Mouse (Mus musculus) adrenal gland (tissue): Measurements from ENCODE around the gene Rcor2.

Source experiments
- intact Hi-C: fragments of 180-260 bp; cut with DNase I; formaldehyde crosslinking; loops from one replicate; pipeline ENCODE4 v1.15.1; 2025

Gene Rcor2

GRCm38 (mm10) chr19:7314976-7315586 lies 48.0 kb downstream of the Rcor2 start:
- intact Hi-C loops: no loop called here

- intact Hi-C loops: no loop called here
These were observed 48.5 kb downstream of the Rcor2 start for GRCm38 (mm10) chr19:7315587-7315984.

GRCm38 (mm10) chr19:7316822-7317221 lies 49.7 kb downstream of the Rcor2 start:
- intact Hi-C loops: no loop called here

- intact Hi-C loops: no loop called here
These were observed 50.6 kb downstream of the Rcor2 start for GRCm38 (mm10) chr19:7317716-7318115.

GRCm38 (mm10) chr19:7320181-7320580 lies 53.1 kb downstream of the Rcor2 start:
- intact Hi-C loops: no loop called here

- intact Hi-C loops: no loop called here
These were observed 54.3 kb downstream of the Rcor2 start for GRCm38 (mm10) chr19:7321391-7321790.
